Mouse (Mus musculus) cerebellum, adult 2 months (tissue): Measurements from ENCODE around the gene Ormdl1.
A peak's percentile ranks its signal among the peaks of the same experiment; 100 is the strongest.

ENCODE experiments used
- CTCF ChIP-seq: fragments of 200-500 bp; IDR thresholded peaks from 2 replicates; pipeline ENCODE4 v1.5.1; 2011; ENCODE audit warnings: low read depth, mild to moderate bottlenecking, control low read depth, low read length, moderate library complexity, borderline replicate concordance; ENCODE audit not compliant: insufficient read depth
- POLR2A ChIP-seq: fragments of 200-500 bp; IDR thresholded peaks from 2 replicates; pipeline ENCODE4 v1.6.1; 2011; ENCODE audit warnings: low read length, control low read depth, borderline replicate concordance; ENCODE audit not compliant: insufficient read depth

DNA sequence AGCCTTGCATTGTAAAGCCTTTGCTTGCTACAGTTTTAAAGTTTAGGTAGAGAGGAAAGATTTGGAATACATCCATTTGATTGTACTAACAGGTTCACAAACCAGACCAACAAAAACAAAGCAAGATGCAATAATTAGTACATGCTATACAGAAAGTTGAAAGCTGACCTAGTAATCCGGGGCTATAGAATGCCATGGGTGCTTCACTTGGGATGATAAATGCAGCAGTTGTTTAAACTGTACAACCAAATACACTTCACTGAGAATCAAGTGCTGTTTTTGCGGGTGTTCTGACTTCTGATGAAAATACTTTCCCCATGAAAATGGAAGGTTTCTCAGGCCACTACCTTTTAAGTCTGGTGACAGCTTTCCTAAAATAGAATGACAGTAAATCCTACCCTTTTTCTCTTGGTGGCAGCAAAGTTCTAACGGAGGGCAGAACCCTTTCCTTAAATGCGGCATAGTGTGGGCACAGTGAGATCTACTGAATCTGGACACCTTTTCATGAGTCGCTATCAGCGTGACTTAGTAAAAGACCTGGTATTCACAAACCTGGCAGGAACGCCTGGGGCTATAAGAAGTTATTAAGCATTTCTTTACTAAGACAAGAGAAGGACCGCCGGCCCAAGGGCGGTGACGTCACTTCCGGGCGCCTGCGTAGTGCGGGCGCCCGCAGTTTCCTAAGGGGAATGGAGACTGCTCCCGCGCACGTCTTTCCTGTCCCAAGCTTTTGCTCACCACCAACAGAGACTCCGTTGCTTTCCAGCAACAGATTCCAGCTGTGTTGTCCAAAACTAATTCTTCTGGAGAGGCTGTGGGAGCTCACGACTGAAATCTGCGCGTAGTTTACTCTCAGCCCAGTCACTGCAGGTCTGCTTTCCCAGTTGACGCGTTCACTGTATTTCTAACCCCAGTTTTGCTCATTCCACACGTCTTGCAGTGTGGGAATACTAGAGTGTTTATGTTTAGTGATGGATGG is 16.4 kb downstream of the Ormdl1 start, which contains the start of gene Osgepl1:
- no peak for TF ChIP-seq CTCF
- TF ChIP-seq POLR2A, result peak; percentile 91; the same call in 1 of the 2 replicates
